Mouse (Mus musculus) forebrain, embryonic 13.5 days (tissue): ENCODE results near the gene Mfrp. TPM values are rescaled to one million over a fixed set of nuclear protein-coding genes. Genes with fewer than 3 reads are reported as not detected.

ENCODE experiments used
- ATAC-seq: fragments of 200-750 bp; cut with Nextera tagmentation; 2 replicates; pipeline ENCODE4 v1.8.0; 2017
- H3K27ac ChIP-seq: fragments of 300-500 bp; sonication (generic); 2 replicates; pipeline ENCODE4 v1.5.1; 2015; ENCODE audit warnings: inconsistent platforms, mild to moderate bottlenecking, moderate library complexity
- H3K27me3 ChIP-seq: fragments of 300-500 bp; sonication (generic); 2 replicates; pipeline ENCODE4 v1.6.1; 2015; ENCODE audit warnings: mild to moderate bottlenecking, inconsistent platforms
- H3K36me3 ChIP-seq: fragments of 300-500 bp; sonication (generic); 2 replicates; pipeline ENCODE4 v1.6.1; 2015; ENCODE audit warnings: mild to moderate bottlenecking, inconsistent platforms; ENCODE audit not compliant: poor library complexity, severe bottlenecking
- H3K4me1 ChIP-seq: fragments of 300-500 bp; sonication (generic); 2 replicates; pipeline ENCODE4 v1.6.1; 2015; ENCODE audit warnings: inconsistent platforms
- H3K4me2 ChIP-seq: fragments of 300-500 bp; sonication (generic); 2 replicates; pipeline ENCODE4 v1.6.1; 2015; ENCODE audit warnings: inconsistent platforms, mild to moderate bottlenecking, moderate library complexity
- H3K4me3 ChIP-seq: fragments of 300-500 bp; sonication (generic); 2 replicates; pipeline ENCODE4 v1.5.1; 2015; ENCODE audit warnings: mild to moderate bottlenecking, inconsistent platforms
- H3K9ac ChIP-seq: fragments of 300-500 bp; sonication (generic); 2 replicates; pipeline ENCODE4 v1.6.1; 2015; ENCODE audit warnings: mild to moderate bottlenecking, inconsistent platforms
- H3K9me3 ChIP-seq: fragments of 300-500 bp; sonication (generic); replicated peaks from 2 replicates; pipeline ENCODE4 v1.6.1; 2016; ENCODE audit warnings: inconsistent platforms
- WGBS: fragments of 180-500 bp; shearing (Covaris S2); methylation state at CpG from one replicate; pipeline ENCODE4 v1.1.7; 2015; 5-methylcytosine and 5-hydroxymethylcytosine counted together
- polyA plus RNA-seq: library from polyadenylated mRNA; unstranded; fragments of >200 nt; fragmentation: Nextera tagmentation; extraction: Ambion mirVana; gene quantifications from 2 replicates; pipeline ENCODE4 v1.2.1, GENCODE M21; 2015

Gene Mfrp
- polyA plus RNA-seq, 1 experiment from 2014 or later = 0.23 TPM

DNA sequence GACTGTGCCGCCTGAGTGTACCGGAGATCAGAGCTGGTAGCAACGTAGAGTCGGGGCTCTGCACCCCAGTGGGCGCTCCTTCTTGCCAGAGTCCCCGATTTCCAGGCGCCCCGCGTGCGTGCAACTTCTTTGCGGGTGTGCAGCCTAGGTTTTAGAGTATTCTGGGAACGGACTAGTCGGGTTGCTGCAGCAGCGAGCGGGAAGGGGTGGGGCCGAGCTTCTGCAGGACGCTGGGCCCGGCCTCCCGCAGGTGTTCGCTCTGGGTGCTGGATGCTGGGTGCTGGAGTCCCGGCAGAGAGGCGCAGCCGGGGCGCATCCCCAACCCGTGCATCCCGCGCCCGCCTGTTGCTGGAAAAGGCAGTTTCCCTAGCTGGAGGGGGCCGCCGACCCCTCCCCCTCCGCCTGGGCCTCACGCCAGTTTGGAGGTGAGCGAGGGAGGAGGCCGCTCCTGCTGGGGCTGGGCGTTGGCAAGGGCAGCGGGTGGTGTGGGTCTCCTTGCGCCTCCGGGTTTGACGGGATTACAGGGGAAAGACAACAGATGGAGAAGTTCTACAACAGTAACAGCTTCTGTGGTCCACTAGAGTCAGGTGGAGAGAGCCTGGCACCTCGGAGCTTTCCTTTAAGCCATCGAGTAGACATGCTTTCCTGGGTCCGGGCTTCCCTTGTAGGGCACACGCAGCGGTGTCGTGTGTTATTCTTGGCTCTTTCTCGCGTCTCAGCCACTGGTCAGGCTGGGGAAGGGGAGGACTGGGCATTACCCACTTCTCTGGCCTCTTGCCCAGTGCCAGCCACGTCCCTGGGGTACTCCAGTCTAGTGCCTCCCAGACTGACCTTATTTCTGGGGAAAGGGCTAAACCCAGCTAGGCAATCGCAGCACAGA, 33.6 kb downstream of the Mfrp start:
- Histone ChIP-seq H3K9me3 (no peaks in the 10 kb centered on the region), H3K9ac (peak overlapping the region; percentile 71), H3K4me3 (peak overlapping the region; percentile 52), H3K36me3 (peaks cover 12% of the 10 kb centered on the region; the same call in 1 of the 2 replicates), H3K4me1 (peaks cover 49% of the 10 kb centered on the region), H3K4me2 (peak overlapping the region; percentile 89), H3K27ac (peak overlapping the region; percentile 35), H3K27me3 (peaks cover 45% of the 10 kb centered on the region)
- 2% methylated on average over 48 of the region's 49 CpGs for WGBS
- ATAC-seq = peak; percentile 23

GRCm38 (mm10) chr9:44135731-44136411, 34.3 kb downstream of the Mfrp start:
- peaks cover 45% of the 10 kb centered on the region for H3K27me3 ChIP-seq
- WGBS = 56% methylated on average over 7 of the region's 7 CpGs
- ATAC-seq = peak; percentile 41; the same call in 1 of the 2 replicates

GRCm38 (mm10) chr9:44137846-44138245, 36.3 kb downstream of the Mfrp start:
- Histone ChIP-seq H3K27me3 (peaks cover 29% of the 10 kb centered on the region), H3K4me2 (no peak overlapping the region), H3K27ac (no peak overlapping the region), H3K4me3 (no peak overlapping the region), H3K36me3 (peaks cover 31% of the 10 kb centered on the region), H3K9ac (no peak overlapping the region), H3K4me1 (peaks cover 41% of the 10 kb centered on the region), H3K9me3 (no peaks in the 10 kb centered on the region)
- no peak for ATAC-seq
- 79% methylated on average over 4 of the region's 4 CpGs for WGBS

More at GRCm38 (mm10) chr9:44135731-44136411, 34.3 kb downstream of the Mfrp start:
- peaks cover 16% of the 10 kb centered on the region; the same call in 1 of the 2 replicates for H3K36me3 ChIP-seq
- H3K4me2 ChIP-seq = peak overlapping the region; percentile 89
- peaks cover 46% of the 10 kb centered on the region for H3K4me1 ChIP-seq
- peak overlapping the region; percentile 52 for H3K4me3 ChIP-seq
- H3K9me3 ChIP-seq = no peaks in the 10 kb centered on the region
- H3K27ac ChIP-seq = peak overlapping the region; percentile 35
- peak overlapping the region; percentile 71 for H3K9ac ChIP-seq

- peaks cover 57% of the 10 kb centered on the region for H3K36me3 ChIP-seq
- no peak for ATAC-seq
- WGBS = 58% methylated on average over 5 of the region's 5 CpGs
- H3K27ac ChIP-seq = no peak overlapping the region
- H3K4me2 ChIP-seq = no peak overlapping the region
- no peaks in the 10 kb centered on the region for H3K27me3 ChIP-seq
- no peak overlapping the region for H3K4me3 ChIP-seq
- H3K9me3 ChIP-seq = no peaks in the 10 kb centered on the region
- H3K9ac ChIP-seq = no peak overlapping the region
- 0 out of 2 replicates have a peak, but pooled peaks cover 5% of the 10 kb centered on the region for H3K4me1 ChIP-seq
These were observed 40.4 kb downstream of the Mfrp start for GRCm38 (mm10) chr9:44141951-44142350.

DNA sequence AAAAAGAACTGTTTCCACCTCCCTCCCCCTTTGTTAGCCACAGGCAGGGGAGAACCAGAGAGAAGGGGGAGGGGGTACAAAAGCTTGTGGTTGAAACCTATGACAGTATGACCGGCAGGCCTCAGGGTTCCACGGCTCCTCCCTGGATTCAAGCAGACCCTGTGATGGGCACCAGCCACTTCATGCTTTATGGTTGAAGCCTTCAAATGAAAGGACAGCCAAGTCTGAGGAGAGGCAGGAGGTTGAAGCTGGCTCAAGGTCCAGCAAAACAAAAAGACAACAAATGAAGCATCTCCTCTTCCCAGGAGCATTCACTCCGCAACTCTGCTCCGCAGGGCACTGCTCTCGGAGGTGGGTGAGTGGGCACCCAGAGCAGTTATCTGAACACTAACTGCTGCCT, 41.9 kb downstream of the Mfrp start:
- H3K27ac ChIP-seq = no peak overlapping the region
- 72% methylated on average over 5 of the region's 5 CpGs for WGBS

DNA sequence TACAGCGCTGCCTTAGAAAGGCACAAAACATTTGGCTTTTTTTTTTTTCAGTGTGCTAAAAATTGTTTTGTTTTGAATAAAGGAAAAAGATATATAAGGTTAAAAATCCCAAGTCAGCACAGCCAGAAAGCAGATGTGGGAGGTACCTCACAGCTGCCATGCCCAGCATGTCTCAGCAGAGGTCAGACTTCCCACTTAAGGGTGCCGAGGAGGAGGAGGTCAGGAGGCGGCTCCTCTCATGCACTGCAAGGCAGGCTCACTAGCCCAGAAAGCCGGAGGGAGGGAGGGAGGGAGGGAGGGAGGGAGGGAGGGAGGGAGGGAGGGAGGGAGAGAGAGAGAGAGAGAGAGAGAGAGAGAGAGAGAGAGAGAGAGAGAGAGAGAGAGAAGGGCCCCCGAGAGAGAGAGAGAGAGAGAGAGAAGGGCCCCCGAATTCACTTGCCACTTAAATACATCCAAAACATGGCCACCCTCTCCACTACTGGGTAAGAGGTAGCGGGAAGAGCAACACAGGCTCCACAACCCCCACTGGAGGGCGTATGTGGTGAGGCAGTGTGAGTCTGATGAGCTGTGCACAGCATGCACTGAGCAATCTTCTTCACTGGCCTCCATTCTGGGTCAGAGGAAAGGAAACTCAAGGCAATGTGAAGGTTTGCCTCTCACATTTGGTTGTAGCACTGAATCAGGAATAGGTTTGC, 42.6 kb downstream of the Mfrp start:
- WGBS = 35% methylated on average over 6 of the region's 8 CpGs
- no peak overlapping the region for H3K27ac ChIP-seq
- no peaks in the 10 kb centered on the region for H3K27me3 ChIP-seq
- no peak overlapping the region for H3K4me3 ChIP-seq
- no peaks in the 10 kb centered on the region for H3K9me3 ChIP-seq
- H3K9ac ChIP-seq = no peak overlapping the region
- 0 out of 2 replicates have a peak, but pooled peaks cover 5% of the 10 kb centered on the region for H3K4me1 ChIP-seq
- H3K36me3 ChIP-seq = peaks cover 59% of the 10 kb centered on the region
- ATAC-seq = no peak
- H3K4me2 ChIP-seq = no peak overlapping the region

More for the DNA sequence above, 41.9 kb downstream of the Mfrp start:
- Histone ChIP-seq H3K9ac (no peak overlapping the region), H3K4me3 (no peak overlapping the region), H3K27me3 (no peaks in the 10 kb centered on the region), H3K36me3 (peaks cover 56% of the 10 kb centered on the region), H3K9me3 (no peaks in the 10 kb centered on the region), H3K4me2 (no peak overlapping the region), H3K4me1 (0 out of 2 replicates have a peak, but pooled peaks cover 5% of the 10 kb centered on the region)
- no peak for ATAC-seq

GRCm38 (mm10) chr9:44144718-44145060, 43.2 kb downstream of the Mfrp start:
- Histone ChIP-seq H3K4me2 (no peak overlapping the region), H3K27ac (no peak overlapping the region), H3K36me3 (peaks cover 59% of the 10 kb centered on the region), H3K4me3 (no peak overlapping the region), H3K4me1 (0 out of 2 replicates have a peak, but pooled peaks cover 5% of the 10 kb centered on the region), H3K9ac (no peak overlapping the region), H3K27me3 (no peaks in the 10 kb centered on the region), H3K9me3 (no peaks in the 10 kb centered on the region)
- ATAC-seq = no peak

DNA sequence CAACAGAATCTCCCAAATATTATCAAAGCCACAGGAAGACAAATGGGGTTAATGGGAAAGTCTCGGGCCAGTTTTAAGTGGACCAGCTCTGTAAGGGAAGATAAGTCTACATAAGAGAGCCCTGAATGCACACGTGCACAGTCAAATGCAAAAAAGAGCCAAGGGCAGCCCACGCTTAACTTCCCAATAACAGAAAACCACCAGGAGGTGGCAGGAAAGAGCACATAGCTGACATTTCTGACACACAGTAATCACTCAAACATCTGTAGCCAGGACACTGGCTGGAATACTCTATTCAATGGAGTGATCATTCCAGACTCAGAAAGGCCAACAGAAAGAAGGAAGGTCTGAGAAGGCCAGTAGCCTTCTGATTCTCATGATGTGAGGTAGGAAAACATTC, 45.8 kb downstream of the Mfrp start:
- no peak for ATAC-seq
- H3K9ac ChIP-seq = no peak overlapping the region
- no peak overlapping the region for H3K4me3 ChIP-seq
- H3K27ac ChIP-seq = no peak overlapping the region
- H3K9me3 ChIP-seq = no peaks in the 10 kb centered on the region
- peaks cover 65% of the 10 kb centered on the region for H3K36me3 ChIP-seq
- no peaks in the 10 kb centered on the region for H3K4me1 ChIP-seq
- H3K27me3 ChIP-seq = no peaks in the 10 kb centered on the region
- WGBS = 60% methylated on average over 3 of the region's 3 CpGs
- H3K4me2 ChIP-seq = no peak overlapping the region

Other genes with a start within 250 kb of the Mfrp start
- 0.31 and 0.98 TPM in 2 replicates for gene Thy1, start 58.3 kb upstream of the Mfrp start, polyA plus RNA-seq
- gene Usp2, start 34.7 kb upstream of the Mfrp start, polyA plus RNA-seq = 7.1 and 8.6 TPM in 2 replicates
- 1.0 and 1.2 TPM in 2 replicates for gene C1qtnf5, start 5.5 kb downstream of the Mfrp start, polyA plus RNA-seq
- 0.19 TPM in 1 of 2 replicates, not detected in the other for gene Gm49380, start 11.8 kb downstream of the Mfrp start, polyA plus RNA-seq
- 45.7 and 50.1 TPM in 2 replicates for gene Rnf26, start 11.8 kb downstream of the Mfrp start, polyA plus RNA-seq
- 15.6 and 16.7 TPM in 2 replicates for gene Mcam, start 32.7 kb downstream of the Mfrp start, polyA plus RNA-seq
- gene Cbl, start 132.3 kb downstream of the Mfrp start, polyA plus RNA-seq = 25.2 and 26.4 TPM in 2 replicates
- gene Ccdc153, start 138.9 kb downstream of the Mfrp start, polyA plus RNA-seq = not detected in 2 replicates
- 0.39 and 0.40 TPM in 2 replicates for gene Pdzd3, start 149.7 kb downstream of the Mfrp start, polyA plus RNA-seq
- 4.4 and 4.5 TPM in 2 replicates for gene Nlrx1, start 166.9 kb downstream of the Mfrp start, polyA plus RNA-seq
- 9.2 and 10.9 TPM in 2 replicates for gene Abcg4, start 186.9 kb downstream of the Mfrp start, polyA plus RNA-seq
- gene Hinfp, start 203.9 kb downstream of the Mfrp start, polyA plus RNA-seq = 30.5 and 38.4 TPM in 2 replicates
- 14.0 and 19.6 TPM in 2 replicates for gene C2cd2l, start 218.6 kb downstream of the Mfrp start, polyA plus RNA-seq
- gene Dpagt1, start 224.3 kb downstream of the Mfrp start, polyA plus RNA-seq = 36.8 and 40.1 TPM in 2 replicates
- 393 TPM in 2 replicates for gene H2afx, start 233.0 kb downstream of the Mfrp start, polyA plus RNA-seq
- gene Hmbs, start 242.5 kb downstream of the Mfrp start, polyA plus RNA-seq = 91.6 and 92.2 TPM in 2 replicates